Mouse (Mus musculus) subcutaneous adipose tissue, adult 2 months (tissue): ENCODE data around the gene Gm4871. TPM values are rescaled to one million over a fixed set of nuclear protein-coding genes. Genes with fewer than 3 reads are reported as not detected.

ENCODE experiments used
- polyA plus RNA-seq: library from polyadenylated mRNA; depleted of rRNA; stranded (reverse); fragments of >200 nt; gene quantifications from 2 replicates; pipeline ENCODE4 v1.2.3, GENCODE M21; 2012; ENCODE audit warnings: low replicate concordance; rRNA removed

Gene Gm4871
- not detected in 2 replicates for polyA plus RNA-seq

GRCm38 (mm10) chr5:145032391-145032790 lies at the start of gene Gm4871:
TSS of gene Gm4871 (minus strand) at chr5:145032754.

GRCm38 (mm10) chr5:145042690-145043089 lies 10.1 kb upstream of the Gm4871 start, which contains the start of gene 1700018F24Rik:
TSS of gene 1700018F24Rik (plus strand) at chr5:145042990.

Other genes with a start within 250 kb of the Gm4871 start
- gene Smurf1, start 66.9 kb downstream of the Gm4871 start, polyA plus RNA-seq = 33.8 and 36.4 TPM in 2 replicates
- not detected in 2 replicates for gene 1700018F24Rik, start 10.2 kb upstream of the Gm4871 start, polyA plus RNA-seq
- 146 and 172 TPM in 2 replicates for gene Arpc1a, start 51.1 kb upstream of the Gm4871 start, polyA plus RNA-seq
- gene Kpna7, start 51.3 kb upstream of the Gm4871 start, polyA plus RNA-seq = not detected in 2 replicates
- gene Arpc1b, start 81.5 kb upstream of the Gm4871 start, polyA plus RNA-seq = 709 and 828 TPM in 2 replicates
- gene Pdap1, start 107.5 kb upstream of the Gm4871 start, polyA plus RNA-seq = 22.4 and 39.1 TPM in 2 replicates
- gene Bud31, start 107.6 kb upstream of the Gm4871 start, polyA plus RNA-seq = 56.9 and 67.4 TPM in 2 replicates
- gene Ptcd1, start 134.4 kb upstream of the Gm4871 start, polyA plus RNA-seq = 17.1 and 19.1 TPM in 2 replicates
- 24.2 and 36.6 TPM in 2 replicates for gene Cpsf4, start 134.5 kb upstream of the Gm4871 start, polyA plus RNA-seq
- 178 and 219 TPM in 2 replicates for gene Atp5j2, start 159.3 kb upstream of the Gm4871 start, polyA plus RNA-seq
- 4.4 and 4.8 TPM in 2 replicates for gene Zkscan14, start 169.1 kb upstream of the Gm4871 start, polyA plus RNA-seq
- gene Zkscan5, start 171.8 kb upstream of the Gm4871 start, polyA plus RNA-seq = 8.2 and 8.3 TPM in 2 replicates
- 25.0 and 30.5 TPM in 2 replicates for gene Zfp655, start 199.0 kb upstream of the Gm4871 start, polyA plus RNA-seq
- 12.9 and 20.0 TPM in 2 replicates for gene Zscan25, start 247.7 kb upstream of the Gm4871 start, polyA plus RNA-seq